Mouse (Mus musculus) gonadal fat pad, adult 2 months (tissue): ENCODE measurements around the gene Dusp7. TPM values are rescaled to one million over a fixed set of nuclear protein-coding genes. Genes with fewer than 3 reads are reported as not detected.

Experiments
- DNase-seq: peaks from one replicate; pipeline ENCODE4 v3.0.0-alpha.2; 2012; ENCODE audit warnings: low read depth
- polyA plus RNA-seq: library from polyadenylated mRNA; depleted of rRNA; stranded (reverse); fragments of >200 nt; gene quantifications from 2 replicates; pipeline ENCODE4 v1.2.3, GENCODE M21; 2012

Gene Dusp7
- polyA plus RNA-seq, 1 experiment: 43.8 TPM

- no peak for DNase-seq
Measured at GRCm38 (mm10) chr9:106354810-106355209, 13.6 kb upstream of the Dusp7 start.

GRCm38 (mm10) chr9:106355217-106355974 lies 13.0 kb upstream of the Dusp7 start:
- no peak for DNase-seq

DNA sequence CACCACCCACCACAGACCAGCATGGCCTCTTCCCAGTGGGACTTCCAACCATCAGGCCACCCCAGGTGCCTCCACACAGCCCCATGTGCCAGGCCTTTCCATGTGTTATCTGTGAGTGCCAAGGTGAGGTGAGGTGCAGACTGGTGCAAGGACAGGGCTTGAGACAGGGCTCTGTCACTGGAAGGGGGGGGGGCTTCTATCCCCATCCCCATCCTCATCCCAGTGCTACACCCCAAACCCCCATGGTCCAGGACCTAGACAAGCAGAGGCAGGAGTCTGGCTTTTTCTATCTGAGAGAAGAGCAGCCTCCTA lies 12.5 kb upstream of the Dusp7 start:
- no peak for DNase-seq

GRCm38 (mm10) chr9:106356323-106356844 lies 12.0 kb upstream of the Dusp7 start:
- DNase-seq: no peak

DNA sequence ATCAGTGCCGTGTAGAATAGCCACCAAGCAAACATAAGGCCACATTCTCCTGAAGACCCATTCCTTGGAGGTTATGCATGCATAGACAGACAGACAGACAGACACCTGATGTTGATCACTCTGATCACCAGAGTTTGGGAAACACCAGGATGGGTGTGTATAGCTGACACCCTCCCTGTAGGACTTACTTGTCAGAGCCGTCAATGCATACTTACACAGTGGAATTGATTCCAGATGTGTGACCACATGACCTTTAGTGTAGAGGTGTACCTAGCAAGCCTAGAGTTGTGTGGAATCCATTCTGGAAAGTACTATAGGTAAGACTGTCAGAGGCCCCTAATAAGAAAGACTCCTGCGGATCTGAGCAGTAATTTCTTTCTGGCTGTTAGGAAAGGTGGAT lies 11.3 kb upstream of the Dusp7 start:
- no peak for DNase-seq

- DNase-seq: no peak
Measured at GRCm38 (mm10) chr9:106359297-106359696, 9.1 kb upstream of the Dusp7 start.

DNA sequence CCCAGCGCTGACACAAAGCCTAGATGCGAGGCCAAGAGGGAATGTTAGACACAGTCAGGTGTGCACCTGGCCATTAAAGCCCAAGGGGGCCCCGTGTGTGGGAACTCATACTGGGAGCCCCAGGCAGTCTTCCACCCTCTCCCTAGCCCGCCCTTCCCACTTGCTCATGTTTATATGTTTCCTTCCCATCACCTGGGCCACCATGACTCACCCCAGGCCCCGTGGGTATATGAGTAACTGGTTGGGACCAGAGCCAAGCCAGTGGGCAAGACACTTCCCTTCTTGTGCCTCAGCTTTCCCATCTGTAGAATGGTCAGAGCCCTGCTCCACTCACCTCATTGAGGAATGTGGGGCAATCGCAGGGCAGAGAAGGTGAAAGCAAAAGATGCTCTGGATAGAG lies 7.3 kb upstream of the Dusp7 start:
- DNase-seq: no peak

DNA sequence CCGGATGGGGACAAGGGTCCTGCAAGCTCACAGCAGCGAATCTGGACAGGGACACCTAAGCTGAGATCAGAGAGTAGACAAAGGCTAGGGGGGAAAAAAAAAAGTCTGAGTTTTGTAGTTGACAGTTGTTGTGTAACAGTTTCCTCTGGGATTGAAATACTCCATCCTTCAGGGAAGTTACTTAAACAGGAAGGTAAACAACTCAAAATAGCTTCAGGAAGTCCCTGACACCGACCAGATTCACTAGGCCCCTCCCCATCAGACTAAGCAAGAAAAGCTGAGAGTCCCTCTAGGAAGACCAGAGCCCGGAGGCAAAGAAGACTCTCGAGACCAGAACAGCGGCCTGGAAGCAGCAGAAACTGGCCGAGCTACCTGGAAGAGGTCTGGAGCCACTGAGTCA lies 3.1 kb upstream of the Dusp7 start:
- DNase-seq: no peak

- DNase-seq: no peak
Measured at GRCm38 (mm10) chr9:106366188-106366587, 2.2 kb upstream of the Dusp7 start.

DNA sequence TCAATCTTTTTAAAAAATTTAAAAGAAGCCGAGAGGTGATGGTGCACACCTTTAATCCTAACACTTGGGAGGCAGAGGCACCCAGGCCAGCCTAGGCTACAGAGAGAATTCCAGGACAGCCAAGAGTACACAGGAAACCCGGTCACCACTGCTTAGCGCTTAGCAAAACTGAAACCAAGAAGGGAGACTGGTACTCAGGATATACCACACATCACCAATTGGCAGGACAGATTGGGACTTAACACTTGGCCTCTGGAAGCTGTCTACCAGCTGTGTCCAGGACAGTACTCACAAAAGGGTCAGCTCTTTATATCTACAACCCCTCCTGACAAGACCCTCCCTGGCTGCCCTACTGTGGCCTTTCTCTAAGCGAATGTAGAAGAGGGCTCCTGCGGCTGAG lies 1.4 kb upstream of the Dusp7 start:
- no peak for DNase-seq

- DNase-seq: peak; percentile 87
Measured at GRCm38 (mm10) chr9:106367592-106368111, 780 bp upstream of the Dusp7 start.

DNA sequence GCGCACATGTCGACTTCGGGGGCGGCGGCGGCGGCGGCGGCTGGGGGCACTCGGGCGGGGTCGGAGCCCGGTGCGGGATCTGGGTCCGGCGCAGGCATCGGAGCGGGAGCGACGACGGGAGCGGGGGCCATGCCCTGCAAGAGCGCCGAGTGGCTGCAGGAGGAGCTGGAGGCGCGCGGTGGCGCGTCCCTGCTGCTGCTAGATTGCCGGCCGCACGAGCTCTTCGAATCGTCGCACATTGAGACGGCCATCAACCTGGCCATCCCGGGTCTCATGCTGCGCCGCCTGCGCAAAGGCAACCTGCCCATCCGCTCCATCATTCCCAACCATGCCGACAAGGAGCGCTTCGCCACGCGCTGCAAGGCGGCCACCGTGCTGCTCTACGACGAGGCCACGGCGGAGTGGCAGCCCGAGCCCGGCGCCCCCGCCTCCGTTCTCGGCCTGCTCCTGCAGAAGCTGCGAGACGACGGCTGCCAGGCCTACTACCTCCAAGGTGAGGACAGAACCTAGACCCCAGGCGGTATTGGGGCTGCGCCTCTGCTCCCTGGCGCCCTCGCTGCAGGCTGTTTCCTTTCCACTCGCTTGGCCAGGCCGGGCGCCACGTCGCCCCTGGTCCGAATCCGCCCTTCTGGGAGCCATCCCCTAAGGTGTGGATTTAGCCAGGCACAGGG lies 534 bp downstream of the Dusp7 start:
- DNase-seq: no peak

DNA sequence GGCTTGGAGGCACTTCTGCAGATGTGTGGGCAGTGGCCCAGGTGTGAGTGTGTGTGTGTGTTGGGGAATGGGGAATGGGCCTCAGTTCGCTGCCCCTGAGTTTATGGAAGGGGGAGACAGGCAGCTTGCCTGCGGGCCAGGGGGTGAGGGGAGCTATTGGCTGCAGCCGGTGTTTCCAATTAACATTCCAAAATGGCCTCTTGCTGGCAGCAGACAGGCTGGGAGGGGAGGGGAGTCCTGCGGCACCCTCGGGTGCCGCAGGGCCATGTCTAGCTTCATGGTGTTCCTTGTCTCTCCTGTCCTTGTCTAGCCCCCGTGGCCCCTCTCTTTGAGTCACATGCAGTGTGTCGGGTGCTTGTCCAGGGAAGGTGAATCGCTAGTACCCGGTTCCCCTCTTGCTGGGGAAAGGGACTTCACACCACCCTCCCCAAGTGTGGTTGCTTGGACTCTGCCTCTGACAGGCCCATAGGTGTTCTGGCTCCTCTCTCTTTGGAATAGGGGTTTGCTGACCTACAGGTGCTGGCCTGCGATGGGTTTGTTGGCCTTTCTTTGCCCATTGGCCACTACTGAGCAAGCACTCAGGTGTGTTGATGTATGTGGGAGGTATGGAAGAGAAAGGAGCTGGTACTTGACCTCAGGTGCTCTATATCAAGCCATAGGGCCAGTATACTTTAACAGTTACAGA lies 1.5 kb downstream of the Dusp7 start:
- DNase-seq: no peak

GRCm38 (mm10) chr9:106370620-106371383 lies 2.4 kb downstream of the Dusp7 start:
- no peak for DNase-seq

DNA sequence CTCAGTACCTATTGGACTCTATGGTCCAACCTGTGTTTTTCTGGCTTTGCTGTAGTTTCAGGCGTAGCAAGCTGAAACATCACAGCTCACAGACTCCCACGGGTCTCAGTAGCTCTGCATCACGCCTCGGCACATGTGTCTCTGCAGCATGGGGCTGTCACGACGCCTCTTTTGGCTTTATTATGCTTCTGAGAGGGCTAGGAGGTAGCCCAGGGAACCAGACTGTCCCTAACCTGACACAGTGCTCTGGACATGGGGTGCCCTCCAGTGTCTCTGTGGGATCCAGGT lies 2.9 kb downstream of the Dusp7 start:
- no peak for DNase-seq

DNA sequence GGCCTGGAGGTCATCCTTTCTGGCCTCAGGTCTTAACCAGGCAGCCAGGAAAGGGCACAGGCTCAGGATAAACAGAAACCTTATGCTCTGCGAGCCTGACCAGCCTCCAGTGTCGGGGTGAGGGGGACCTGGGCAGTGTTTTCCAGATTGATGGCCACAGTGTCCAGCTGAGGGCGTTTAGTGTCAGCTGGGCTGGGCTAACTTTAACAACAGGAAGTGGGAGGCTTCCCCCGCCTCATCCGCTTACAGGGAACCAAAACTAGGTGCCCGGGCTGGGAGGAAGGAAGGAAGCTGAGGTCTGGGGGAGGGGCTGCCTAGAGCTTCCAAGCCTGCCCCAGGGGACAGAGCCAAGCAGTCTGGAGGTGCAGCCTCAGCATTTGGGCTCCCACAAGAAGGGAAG lies 3.3 kb downstream of the Dusp7 start:
- DNase-seq: no peak

GRCm38 (mm10) chr9:106372431-106373412 lies 4.3 kb downstream of the Dusp7 start:
- no peak for DNase-seq

GRCm38 (mm10) chr9:106373973-106374372 lies 5.5 kb downstream of the Dusp7 start:
- DNase-seq: no peak

- DNase-seq: no peak
Measured at GRCm38 (mm10) chr9:106377247-106377646, 8.8 kb downstream of the Dusp7 start.

DNA sequence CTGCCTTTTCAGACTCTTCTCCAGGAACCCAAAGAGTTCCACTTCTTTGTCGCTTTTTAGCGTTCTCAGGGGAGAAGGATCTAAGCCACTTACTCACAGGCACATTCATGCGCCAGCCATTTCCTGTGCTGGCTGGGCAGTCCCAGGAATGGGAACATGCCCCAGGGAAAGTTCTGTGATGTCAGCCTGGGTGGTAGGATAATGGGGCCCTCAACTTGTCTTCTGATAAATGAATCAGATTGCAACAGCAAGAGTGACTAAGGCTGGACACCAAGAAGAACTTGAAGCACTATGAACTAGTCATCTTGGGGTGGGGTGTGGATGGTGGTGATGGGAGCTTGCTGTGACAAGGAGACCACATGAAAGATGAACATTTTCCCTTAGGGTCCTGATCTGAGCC lies 9.6 kb downstream of the Dusp7 start:
- DNase-seq: no peak

DNA sequence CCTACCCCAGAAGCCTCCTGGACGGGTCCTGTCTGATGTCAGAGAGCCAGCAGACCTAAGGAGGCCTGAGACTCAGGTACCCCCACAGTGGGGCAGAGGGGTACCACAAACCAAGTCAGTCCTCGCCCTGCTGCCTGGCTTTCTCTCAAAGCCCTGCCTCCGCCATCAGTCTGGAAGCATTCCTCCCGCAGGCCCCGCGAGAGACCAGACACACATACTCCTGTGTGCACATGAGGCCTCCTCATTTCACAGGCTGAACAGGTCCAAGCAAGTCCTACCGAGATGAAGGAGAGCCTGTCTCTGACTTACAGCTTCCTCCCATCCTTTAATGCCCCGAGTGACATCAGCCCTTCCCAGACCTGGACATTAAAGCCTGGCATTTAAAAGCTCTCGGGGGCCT lies 10.3 kb downstream of the Dusp7 start:
- no peak for DNase-seq
